Mouse (Mus musculus) regulatory T cell (primary cell): ENCODE results near the gene Eif1b.

Experiments
- in situ Hi-C: fragments of 300-600 bp; cut with MboI, MseI; formaldehyde crosslinking; loops from one replicate; pipeline ENCODE4 v1.15.1; 2025; ENCODE audit warnings: high pct_unique_total_duplicates

Eif1b gene

GRCm38 (mm10) chr9:120492010-120492399 is at the start of gene Eif1b:
Gene Eif1b (plus strand): TSS chr9:120492232.
- in situ Hi-C loops: no loop called here

DNA sequence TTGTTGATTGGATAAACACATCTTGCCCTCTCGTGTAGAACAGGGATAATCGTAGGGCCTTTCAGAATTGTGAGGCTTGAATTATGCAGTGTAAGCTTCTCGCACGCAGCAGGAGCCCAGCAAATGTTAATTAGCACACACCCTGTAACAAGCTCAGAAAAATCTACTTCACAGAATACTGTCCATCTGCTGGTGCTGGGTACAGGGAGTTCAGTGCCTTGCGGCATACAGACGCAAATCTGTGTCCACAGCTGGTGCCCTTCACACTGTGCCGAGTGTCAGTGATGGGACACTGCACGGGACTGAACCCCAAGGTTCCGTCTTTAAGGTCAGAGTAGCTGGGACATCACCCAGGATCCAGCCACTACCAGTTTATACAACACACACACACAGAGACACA is 47.4 kb upstream of the Eif1b start:
- in situ Hi-C loops: no loop called here

DNA sequence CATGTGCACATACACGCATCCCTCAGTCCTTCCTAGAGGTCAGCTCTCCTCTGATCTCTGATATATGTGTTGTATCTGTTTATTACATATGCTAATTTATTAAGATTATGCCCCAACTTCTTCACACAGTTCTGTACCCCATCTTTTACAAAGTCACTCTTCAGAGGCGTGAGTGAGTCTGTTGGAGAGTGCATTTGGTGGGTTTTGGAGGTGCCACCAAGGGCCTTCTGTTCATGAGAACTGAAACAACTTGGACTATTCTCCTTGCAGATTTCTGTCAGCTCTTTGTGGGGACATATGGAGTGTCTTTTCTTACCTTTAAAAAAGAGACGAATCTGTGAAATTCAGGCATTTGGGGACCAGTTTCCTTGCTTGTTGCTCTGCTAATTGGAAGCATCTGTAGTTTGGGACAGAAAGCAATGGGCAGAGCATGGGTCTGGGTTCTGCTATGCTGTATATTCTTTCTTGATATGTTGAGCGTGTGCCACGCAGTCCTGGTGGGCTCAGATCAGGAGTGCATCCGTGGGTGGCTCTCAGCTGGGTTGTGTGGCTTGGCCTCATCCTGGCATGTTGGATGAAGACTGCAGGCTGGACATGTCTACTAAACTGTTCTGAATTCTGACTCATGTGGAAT is 42.2 kb upstream of the Eif1b start:
- in situ Hi-C loops: no loop called here

GRCm38 (mm10) chr9:120455768-120456655 is 36.0 kb upstream of the Eif1b start:
- in situ Hi-C loops: no loop called here

- in situ Hi-C loops: no loop called here
Observed at GRCm38 (mm10) chr9:120470431-120470830, 21.6 kb upstream of the Eif1b start.

- in situ Hi-C loops: no loop called here
Observed at GRCm38 (mm10) chr9:120481644-120482043, 10.4 kb upstream of the Eif1b start.

DNA sequence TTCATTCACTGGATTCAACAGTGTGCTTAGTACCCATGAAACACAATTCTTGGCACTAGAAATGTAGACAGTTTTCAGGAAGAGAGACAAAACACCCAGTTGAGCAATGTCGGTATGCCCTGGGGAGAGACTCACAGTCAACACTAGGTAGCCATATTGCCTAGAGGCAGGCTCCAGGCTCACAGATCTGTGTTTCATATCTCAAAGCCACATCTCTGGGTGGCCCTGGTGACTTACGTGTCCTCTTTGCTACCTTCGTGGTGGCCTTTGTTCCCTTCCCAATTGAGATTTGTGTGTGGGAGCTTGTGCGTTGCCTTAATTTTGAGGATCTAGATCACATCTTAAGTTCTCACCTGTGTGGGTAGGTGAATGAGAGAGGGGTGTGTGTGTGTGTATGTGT is 9.7 kb upstream of the Eif1b start:
- in situ Hi-C loops: no loop called here

GRCm38 (mm10) chr9:120483101-120483500 is 8.9 kb upstream of the Eif1b start:
- in situ Hi-C loops: no loop called here

DNA sequence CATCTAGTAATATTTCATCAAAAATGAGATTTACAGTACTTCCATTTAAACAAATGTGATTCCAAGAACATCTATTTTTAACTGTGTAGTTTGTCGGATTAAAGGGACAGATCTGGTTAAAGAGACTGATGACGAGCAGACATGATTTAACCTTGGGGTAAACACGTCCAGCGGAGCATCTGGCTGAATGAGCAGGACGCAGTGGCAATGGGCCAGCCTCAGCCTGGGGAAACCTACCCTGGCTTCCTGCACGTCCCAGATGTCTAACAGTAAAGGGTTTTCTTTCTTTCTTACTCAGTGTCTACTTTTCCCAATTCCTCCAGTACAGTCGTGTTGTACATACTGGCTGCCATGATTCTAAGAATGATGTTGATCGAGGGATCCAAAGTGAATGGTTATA is 5.0 kb upstream of the Eif1b start:
- in situ Hi-C loops: no loop called here

GRCm38 (mm10) chr9:120491509-120491908 is 523 bp upstream of the Eif1b start:
- in situ Hi-C loops: no loop called here

GRCm38 (mm10) chr9:120492400-120493351 is 644 bp downstream of the Eif1b start:
- in situ Hi-C loops: no loop called here

DNA sequence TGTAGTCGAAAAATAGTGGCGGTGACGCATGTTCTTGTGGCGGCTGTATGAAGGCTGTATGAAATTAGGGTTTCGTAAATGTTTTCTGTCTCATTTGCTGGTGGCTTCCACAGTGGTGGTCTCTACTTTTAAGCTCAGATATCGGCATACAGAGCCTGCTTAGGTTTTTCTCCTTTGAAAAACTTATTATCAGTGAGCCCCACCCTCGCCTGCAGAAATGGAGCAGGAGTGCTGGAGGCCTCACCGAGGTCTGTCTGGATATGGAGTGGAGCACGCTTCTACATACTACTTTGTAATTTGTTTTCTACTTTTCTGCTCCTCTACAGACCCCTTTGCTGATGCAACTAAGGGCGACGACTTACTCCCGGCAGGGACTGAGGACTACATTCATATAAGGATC is 1.7 kb downstream of the Eif1b start:
- in situ Hi-C loops: no loop called here

- in situ Hi-C loops: no loop called here
Observed at GRCm38 (mm10) chr9:120496691-120497090, 4.7 kb downstream of the Eif1b start.

DNA sequence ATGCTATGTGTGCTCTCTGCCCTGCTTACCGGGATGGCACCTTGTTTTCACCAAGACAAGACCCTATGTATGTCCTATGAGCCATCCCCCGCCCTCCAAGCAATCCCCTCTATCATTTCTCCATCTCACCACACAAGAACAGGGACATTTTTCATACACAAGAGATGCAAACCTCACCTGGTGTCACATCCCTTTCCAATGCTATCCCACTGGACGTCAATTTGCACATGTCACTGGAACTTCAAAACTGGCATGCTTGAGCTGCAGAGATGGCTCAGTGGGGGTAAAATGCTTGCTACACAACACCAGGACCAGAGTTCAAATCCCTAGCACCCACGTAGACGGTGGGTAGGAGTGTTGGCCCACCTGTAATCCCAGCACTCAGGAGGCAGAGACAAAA is 6.0 kb downstream of the Eif1b start:
- in situ Hi-C loops: no loop called here

DNA sequence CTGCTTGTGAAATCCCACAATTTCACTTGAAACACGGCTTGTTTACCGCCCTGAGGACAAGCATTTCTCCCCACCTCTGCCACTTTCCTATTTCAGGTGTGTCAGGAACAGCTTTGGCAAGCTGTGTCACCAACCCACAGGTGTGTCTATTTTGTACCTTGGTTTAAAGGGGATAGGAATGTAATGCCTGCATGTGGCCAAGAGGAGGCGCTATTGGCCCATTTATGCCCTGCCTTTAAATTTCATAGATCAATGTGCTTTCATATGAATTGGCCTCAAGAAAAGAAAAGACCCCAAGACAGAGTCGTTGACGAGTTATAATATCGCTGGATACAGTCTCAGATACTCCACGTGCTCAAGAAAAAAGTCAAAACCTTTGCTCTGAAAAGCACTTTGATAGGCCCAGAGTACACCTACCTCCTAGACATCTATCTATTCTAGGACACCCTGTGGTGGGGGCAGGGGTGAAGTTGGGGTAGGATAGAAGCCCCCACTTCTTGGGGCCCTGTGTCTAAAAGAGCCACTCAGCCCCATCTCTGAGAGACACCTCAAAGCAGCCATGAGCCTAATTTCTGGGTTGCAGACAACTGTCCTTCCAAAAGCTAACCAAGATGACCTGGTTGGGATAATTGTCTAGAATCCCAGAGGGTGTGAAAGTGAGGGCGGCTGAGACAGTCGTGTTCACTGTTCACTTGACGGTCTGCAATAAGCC is 9.3 kb downstream of the Eif1b start:
- in situ Hi-C loops: loop anchor here (5.0 kb wide), 2 partner anchors 69 to 86 kb away; no protein-coding TSS in a partner anchor

- in situ Hi-C loops: loop anchor here (5.0 kb wide), 2 partner anchors 70 to 85 kb away; no protein-coding TSS in a partner anchor
Observed at GRCm38 (mm10) chr9:120502013-120502412, 10.0 kb downstream of the Eif1b start.

GRCm38 (mm10) chr9:120504423-120504822 is 12.4 kb downstream of the Eif1b start:
- in situ Hi-C loops: loop anchor here (5.0 kb wide), 2 partner anchors 72 to 83 kb away; no protein-coding TSS in a partner anchor

GRCm38 (mm10) chr9:120511781-120512180 is 19.7 kb downstream of the Eif1b start:
- in situ Hi-C loops: no loop called here

- in situ Hi-C loops: no loop called here
Observed at GRCm38 (mm10) chr9:120516720-120517119, 24.7 kb downstream of the Eif1b start.

DNA sequence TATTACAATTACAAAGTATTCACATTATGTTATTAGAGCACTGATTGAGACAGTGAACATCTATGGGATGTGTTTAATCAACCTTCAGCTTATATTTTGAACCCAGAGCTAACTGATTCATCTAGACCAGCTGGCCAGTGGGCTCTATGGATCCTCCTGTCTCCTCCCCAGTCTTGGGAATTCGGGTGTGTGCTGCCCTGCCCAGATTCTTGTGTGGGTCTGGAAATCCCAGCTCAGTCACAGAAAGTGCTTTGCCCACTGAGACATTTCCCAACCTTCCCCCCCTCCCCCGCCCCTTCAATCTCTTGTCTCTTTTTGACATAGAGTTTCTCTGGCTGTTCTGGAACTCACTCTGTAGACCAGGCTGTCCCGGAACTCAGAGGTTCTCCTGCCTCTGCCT is 26.9 kb downstream of the Eif1b start:
- in situ Hi-C loops: no loop called here

DNA sequence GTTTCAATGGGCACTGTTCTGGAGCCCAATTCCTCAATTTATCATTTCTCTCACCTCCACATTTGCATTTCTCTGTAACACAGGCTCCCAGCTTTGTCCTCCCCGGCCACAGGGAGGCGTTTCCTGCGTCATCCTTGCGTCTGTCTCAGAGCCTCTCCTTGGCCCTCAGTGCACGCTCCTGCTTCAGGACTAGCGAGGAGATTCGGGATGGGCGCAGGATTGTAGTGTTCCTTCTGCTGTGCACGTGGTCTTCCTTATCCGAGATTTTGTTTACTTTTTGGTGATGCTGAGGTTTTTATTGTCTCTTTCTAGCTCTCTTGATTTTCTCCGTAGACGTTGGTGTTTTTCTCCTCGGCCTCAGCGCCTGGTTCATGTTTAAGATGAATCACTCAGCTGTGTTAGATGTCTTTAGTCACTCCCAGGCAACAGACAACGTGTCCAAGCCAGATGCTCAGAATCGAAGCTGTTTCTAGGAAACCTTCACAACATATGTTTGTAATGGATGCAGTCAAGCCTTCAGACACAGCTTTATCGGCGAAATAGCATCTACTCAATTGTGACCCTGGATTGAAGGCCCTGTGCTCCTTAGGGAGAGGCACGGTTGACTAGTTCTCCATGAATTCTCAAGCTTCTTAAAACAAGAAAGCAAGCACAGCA is 27.6 kb downstream of the Eif1b start:
- in situ Hi-C loops: no loop called here
